Mouse (Mus musculus) liver, embryonic 14.5 days (tissue): ENCODE measurements at regions not wholly inside any gene's neighbourhood (a gene's known extent, or its start where the extent isn't known, plus 50 kb on each side); places are given as distances from the start of the nearest gene placed in this dataset.

Experiments used
- ATAC-seq: fragments of 200-750 bp; cut with Nextera tagmentation; 2 replicates; pipeline ENCODE4 v1.8.0; 2017; ENCODE audit warnings: moderate number of reproducible peaks, mild to moderate bottlenecking, moderate library complexity; ENCODE audit not compliant: insufficient read depth
- DNase-seq, 3 experiments: peaks; one replicate each; pipeline ENCODE4 v3.0.0-alpha.2; 2012 to 2013; ENCODE audit warnings: low read depth in 3 of 3, low spot score in 3 of 3
- H3K27ac ChIP-seq: fragments of 300-500 bp; sonication (generic); 2 replicates; pipeline ENCODE4 v1.5.1; 2014; ENCODE audit warnings: moderate library complexity, mild to moderate bottlenecking, control low read depth, inconsistent platforms
- H3K27me3 ChIP-seq: fragments of 300-500 bp; sonication (generic); 2 replicates; pipeline ENCODE4 v1.6.1; 2014; ENCODE audit warnings: mild to moderate bottlenecking, low read length, moderate library complexity; ENCODE audit not compliant: control insufficient read depth, insufficient read depth
- H3K36me3 ChIP-seq: fragments of 300-500 bp; sonication (generic); replicated peaks from 2 replicates; pipeline ENCODE4 v1.6.1; 2014; ENCODE audit warnings: low read depth; ENCODE audit not compliant: control insufficient read depth, insufficient read depth
- H3K4me1 ChIP-seq, 2 experiments: fragments of 200-500 bp in 1 of 2; fragments of 300-500 bp in 1 of 2; sonication (generic) in 1 of 2; replicated peaks; 2 replicates each; pipeline ENCODE4 v1.6.1; 2012 to 2014; ENCODE audit warnings: antibody characterized with exemption in 1 of 2, inconsistent platforms in 1 of 2, low read length in 1 of 2; ENCODE audit not compliant: control insufficient read depth in 2 of 2, insufficient read depth in 2 of 2
- H3K4me2 ChIP-seq: fragments of 300-500 bp; sonication (generic); 2 replicates; pipeline ENCODE4 v1.6.1; 2014; ENCODE audit warnings: low read depth, mild to moderate bottlenecking, control low read depth, moderate library complexity
- H3K4me3 ChIP-seq, 2 experiments: fragments of 200-500 bp in 1 of 2; fragments of 300-500 bp in 1 of 2; sonication (generic) in 1 of 2; 2 replicates each; pipeline ENCODE4 v1.5.1; 2012 to 2014; ENCODE audit warnings: low read depth in 2 of 2, low read length in 2 of 2, mild to moderate bottlenecking in 2 of 2, control low read depth in 1 of 2, inconsistent platforms in 1 of 2, moderate library complexity in 1 of 2; ENCODE audit not compliant: insufficient read depth in 1 of 2
- H3K9ac ChIP-seq: fragments of 300-500 bp; sonication (generic); replicated peaks from 2 replicates; pipeline ENCODE4 v1.6.1; 2014; ENCODE audit warnings: mild to moderate bottlenecking, control low read depth, moderate library complexity
- H3K9me3 ChIP-seq: fragments of 300-500 bp; sonication (generic); 2 replicates; pipeline ENCODE4 v1.6.1; 2016; ENCODE audit warnings: low read length, mixed read lengths; ENCODE audit not compliant: control insufficient read depth
- CTCF ChIP-seq: IDR thresholded peaks from 2 replicates; pipeline ENCODE4 v1.5.1; 2016; ENCODE audit warnings: antibody characterized with exemption, low read depth, control low read depth
- EP300 ChIP-seq: IDR thresholded peaks from 2 replicates; pipeline ENCODE4 v1.6.1; 2016; ENCODE audit warnings: antibody characterized with exemption, low read depth
- WGBS: fragments of 180-500 bp; shearing (Covaris S2); extraction: QIAGEN DNeasy Blood & Tissue Kit; methylation state at CpG from one replicate; pipeline ENCODE4 v1.1.7; 2014; ENCODE audit not compliant: insufficient replicate concordance; 5-methylcytosine and 5-hydroxymethylcytosine counted together

DNA sequence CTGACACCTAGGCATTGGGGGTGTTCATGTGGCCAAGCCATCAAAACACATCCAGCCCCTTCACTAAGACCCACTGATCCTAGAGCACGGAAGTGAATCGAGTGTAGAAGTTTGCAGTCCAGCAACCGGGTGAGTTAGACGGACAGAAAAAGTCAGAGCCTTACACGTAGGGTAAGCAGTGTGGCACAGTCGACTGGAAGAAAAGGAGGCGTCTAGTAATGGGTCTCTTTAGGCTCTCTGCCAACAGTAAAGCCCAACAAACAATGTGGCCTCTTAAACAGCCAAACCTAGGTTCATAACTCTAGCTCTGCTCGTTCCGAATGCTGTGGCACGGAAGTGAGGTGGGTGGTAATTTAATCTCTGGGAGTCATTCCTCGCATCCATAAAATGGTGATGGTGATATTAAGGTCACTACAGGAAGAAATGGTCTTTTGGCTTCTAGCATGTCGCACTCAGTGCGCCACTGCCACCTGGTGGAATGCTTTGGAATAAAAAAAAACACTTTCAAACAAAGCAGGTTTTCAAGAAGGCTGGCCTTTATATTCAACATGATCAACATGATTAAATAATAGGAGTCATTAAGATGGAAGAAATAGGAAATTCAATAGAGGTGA lies 54.0 kb upstream of the Slc35b4 start:
- no peak overlapping the region for H3K4me3 ChIP-seq
- ATAC-seq: no peak
- TF ChIP-seq EP300 (no peak), CTCF (peak; percentile 72)
- H3K27ac ChIP-seq: no peak overlapping the region
- no peaks in the 10 kb centered on the region for H3K4me1 ChIP-seq
- no peak for DNase-seq
- no peaks in the 10 kb centered on the region for H3K27me3 ChIP-seq
- no peak overlapping the region for H3K9ac ChIP-seq
- no peaks in the 10 kb centered on the region for H3K9me3 ChIP-seq
- H3K36me3 ChIP-seq: no peaks in the 10 kb centered on the region
- 27% methylated on average over 13 of the region's 13 CpGs for WGBS
- no peak overlapping the region for H3K4me2 ChIP-seq

DNA sequence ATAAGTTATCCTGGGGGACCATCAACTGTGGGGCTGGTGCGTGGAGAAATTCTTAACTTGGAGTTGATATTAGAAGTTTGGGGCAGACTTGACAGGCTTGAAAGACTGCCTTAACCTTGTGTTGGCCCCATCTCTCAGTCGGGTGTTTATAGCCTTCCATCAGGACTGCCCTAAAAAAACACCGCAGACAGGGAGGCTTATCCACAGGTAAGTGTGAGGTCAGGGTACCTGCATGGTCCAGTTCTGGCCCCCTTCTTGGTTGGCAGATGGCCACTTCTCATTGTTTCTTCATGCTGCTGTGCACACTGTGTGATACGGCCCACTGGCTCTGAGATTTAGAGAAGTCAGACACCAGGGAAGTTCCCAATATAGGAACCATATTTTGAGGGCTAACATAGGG lies 50.2 kb upstream of the Slc35b4 start:
- 58% methylated on average over 4 of the region's 4 CpGs for WGBS
- Histone ChIP-seq H3K4me1 (no peaks in the 10 kb centered on the region), H3K27ac (no peak overlapping the region), H3K4me3 (no peak overlapping the region), H3K9me3 (no peaks in the 10 kb centered on the region; the same call in none of the 2 replicates), H3K36me3 (no peaks in the 10 kb centered on the region), H3K9ac (no peak overlapping the region), H3K27me3 (no peaks in the 10 kb centered on the region), H3K4me2 (no peak overlapping the region)
- TF ChIP-seq CTCF (no peak), EP300 (no peak)
- ATAC-seq: no peak
- no peak for DNase-seq
